Mouse (Mus musculus) adrenal gland, adult (tissue): ENCODE results near the gene Mfn1.

Experiments used
- DNase-seq, 2 experiments: peaks; one replicate each; pipeline ENCODE4 v3.0.0; 2022 to 2023; ENCODE audit warnings: low spot score in 1 of 2; ENCODE audit not compliant: inconsistent age in 2 of 2

Gene Mfn1

DNA sequence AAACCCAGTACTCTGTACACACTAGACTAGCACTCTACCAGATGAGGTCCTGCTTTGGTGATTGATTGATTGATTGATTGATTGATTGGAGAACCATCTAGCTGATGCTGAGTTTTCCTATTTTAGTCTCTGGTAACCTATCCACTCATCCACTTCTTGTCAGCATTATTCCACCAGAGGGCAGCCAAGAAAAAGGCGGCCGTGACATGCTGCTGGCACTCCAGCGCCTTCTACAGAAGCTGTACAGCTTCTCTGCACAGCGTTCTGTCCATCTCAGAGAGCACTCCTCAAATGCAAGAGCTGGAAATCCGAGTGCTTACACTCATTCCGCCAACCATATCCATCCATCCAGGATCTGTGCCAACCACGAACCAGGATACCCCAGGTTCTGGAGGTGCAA is 81.3 kb downstream of the Mfn1 start:
- peak; percentile 65 to 88 for DNase-seq

DNA sequence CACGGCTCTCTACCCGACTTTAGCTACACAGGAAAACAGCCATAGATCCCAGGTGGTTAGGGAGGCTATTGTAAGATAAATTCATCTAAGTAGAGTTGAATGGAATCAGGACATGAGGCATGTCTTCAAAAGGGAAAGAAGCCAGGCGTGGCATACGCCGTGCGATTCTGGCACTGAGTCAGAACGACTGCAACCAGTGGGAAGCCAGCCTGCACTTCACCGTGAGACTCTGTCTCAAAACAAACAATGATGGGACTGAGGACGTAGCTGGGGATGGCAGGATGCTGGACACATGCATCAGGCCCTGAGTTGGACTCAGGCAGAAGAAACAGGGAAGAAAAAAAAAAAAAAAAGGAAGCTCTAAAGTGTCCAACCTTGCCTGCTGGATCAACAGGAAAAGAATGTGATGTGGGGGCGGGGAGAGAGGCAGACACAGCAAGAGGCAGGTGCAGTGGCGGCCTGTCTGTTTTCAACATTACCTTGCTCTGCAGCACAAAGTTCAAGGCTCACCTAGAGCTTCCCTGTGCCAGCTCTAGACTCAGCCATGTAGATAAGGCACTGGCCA is 82.4 kb downstream of the Mfn1 start:
- peak; percentile 12 to 30 for DNase-seq

DNA sequence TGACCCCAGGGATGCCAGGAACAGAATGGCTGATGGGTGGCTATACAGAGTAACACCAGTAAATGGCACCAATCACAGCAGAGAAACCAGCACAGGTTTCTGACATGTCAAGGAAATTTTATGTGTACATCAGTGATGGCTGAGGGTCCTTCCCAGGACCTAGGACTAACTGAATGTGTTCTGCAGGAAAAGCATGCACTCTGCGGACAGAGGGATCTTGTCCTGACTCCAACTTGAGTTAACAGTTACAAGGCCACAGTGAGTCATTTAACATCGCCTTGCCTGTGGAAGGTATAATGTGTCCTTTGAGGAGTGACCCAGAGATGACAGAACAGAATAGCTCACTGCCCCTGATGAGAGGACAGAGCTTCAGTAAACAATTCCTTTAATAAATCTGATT is 85.5 kb downstream of the Mfn1 start:
- DNase-seq, result peak; percentile 55 to 68

DNA sequence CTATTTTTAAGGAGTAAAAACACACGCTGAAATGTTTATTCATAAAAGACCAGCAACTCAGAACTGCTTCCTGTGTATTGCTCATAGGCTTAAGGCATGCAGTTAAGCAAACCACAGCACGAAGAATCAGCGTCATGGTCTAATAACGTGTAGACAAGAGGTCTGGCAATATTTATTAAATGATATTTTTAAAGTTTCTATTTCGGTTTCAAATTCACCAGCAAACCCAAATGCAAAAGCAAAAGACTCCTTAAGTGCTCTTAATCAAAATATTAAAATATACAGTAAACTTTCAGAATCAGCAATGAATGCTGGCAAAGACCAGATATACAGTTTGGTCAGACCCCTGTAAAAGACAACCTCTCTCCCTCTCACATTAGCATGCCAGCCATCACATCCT is 86.1 kb downstream of the Mfn1 start:
- peak in 1 of 2 experiments; percentile 57 for DNase-seq

DNA sequence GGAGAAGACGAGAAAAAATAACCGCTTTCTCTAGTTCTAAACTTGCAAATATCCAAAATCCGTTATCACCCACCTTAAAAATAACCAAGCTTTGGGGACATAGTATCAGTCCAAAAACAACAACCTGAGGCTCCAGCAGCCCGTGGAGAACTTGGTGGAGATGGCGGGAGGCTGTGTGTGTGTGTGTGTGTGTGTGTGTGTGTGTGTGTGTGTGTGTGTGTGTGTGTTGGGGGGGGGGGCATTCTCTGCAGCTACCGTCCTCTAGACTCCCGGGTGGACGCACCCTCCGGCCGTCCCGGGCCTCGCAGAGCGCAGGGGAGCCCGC is 86.7 kb downstream of the Mfn1 start:
- DNase-seq, result no peak

DNA sequence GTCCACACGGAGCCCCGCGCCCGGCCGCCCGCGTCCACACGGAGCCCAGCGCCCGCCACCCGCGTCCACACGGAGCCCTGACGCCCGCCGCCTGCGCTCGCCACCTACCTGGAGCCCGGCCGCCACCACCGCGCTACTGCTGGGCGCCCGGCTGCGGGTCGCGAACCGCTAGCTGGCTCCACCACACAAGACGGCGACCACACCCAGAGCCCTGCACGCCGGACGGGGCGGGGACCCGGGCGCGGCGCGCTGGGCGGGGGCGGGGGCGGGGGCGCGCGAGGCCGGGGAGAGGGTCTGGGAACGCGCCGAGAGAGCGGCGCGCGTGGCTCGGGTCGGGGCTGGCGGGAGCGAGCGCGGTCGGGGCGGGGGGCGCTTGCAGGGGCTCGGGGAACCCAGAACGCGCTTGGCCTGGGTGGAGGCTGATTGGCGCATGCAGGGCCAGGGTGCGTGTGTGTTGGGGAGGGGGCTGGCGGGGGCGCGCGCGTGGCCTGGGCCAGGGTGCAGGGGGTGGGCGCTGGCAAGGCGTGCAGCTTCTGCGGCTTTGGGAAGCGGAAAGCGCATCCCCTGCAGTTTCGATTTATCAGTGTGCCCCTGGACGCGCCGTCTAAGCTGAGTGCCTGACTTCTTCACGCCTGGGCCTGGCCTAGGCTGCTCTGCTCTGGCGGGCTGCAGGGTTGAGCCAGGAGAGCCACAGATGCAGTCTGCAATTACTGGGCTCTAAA is 87.2 kb downstream of the Mfn1 start, which contains the start of gene Gnb4:
TSS of gene Gnb4 (minus strand) at position 255 of the 722 bp plus-strand sequence.
- DNase-seq, result peak; percentile 56 to 78

DNA sequence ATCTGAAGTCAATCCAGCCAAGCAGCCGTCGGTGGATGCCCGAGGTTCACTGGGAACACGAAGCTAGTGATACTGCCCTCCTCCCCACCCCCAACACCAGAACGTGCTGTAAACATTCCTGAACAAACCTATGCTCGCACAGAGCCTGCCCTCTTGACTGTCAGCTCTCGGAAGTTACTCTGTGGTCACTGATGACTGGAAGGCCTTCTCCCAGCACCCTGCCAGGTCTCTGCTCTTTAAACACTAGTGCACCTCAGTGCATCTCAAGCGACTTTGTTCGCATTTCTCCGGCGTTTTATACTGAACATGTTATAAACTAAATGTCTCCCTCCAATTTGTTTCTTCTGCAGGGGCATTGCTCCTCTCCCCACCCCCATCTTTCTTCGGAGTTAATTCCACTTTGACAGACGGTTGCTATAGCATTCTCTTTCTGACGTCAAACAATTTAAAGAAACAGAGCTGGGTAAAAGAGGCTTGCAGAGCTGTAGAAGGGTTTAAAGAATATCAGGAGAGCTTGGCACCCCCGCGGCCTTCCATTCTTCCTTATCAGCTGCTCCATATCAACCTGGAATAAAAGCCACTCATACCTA is 87.9 kb downstream of the Mfn1 start:
- peak in 1 of 2 experiments; percentile 49 for DNase-seq

DNA sequence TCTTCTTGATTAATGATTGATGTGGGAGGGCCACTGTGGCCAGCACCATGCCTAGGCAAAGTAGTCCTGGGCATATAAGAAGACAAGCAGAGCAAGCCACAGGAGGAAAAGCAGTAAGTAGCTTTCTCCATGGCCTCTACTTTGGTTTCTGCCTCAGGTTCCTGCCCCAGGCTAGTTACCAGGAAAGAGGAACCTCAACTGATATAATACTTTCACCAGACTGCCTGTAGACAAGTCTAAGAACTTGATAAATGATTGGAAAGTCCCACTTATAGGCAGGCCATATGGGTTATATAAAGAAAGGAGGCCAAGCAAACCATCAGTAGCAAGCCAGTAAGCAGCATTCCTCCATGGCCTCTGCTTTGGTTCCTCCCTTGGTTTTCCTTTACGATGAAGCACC is 92.4 kb downstream of the Mfn1 start:
- DNase-seq, result no peak

DNA sequence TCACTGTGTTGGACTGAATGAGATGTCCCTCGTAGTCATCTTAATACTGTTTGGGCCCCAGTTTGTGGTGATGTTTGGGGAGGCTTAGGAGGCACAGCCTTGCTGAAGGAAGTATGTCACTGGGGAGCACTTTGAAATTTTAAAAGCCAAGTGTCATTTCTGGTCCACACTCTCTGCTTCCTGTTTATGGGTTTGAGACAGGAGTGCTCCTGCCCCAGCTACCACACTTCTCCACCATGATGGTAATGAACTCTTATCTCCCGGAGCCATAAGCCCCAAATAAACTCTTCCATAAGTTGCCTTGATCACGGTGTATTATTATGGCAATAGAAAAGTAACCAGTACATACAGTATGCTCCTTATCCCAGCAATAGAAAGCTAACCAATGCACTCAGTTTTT is 92.8 kb downstream of the Mfn1 start:
- DNase-seq, result no peak

DNA sequence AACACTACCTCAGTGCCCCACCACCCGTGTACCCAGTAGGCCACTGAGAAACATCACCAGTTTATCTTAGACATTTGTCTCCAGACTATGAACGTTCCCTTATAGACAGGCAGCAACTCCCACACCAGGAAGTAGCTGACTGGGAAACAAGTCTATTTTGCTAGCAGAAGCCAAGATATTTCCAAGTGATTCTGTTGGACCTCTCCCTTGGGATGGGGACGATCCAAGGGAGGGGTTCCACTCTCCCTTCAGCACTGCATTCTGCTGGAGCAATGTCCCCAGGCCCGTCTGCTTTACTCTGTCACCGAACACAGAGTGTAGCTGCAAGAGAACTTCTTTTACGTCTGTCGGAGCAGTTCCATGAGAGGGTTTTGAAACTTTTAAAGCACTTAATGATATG is 98.9 kb downstream of the Mfn1 start:
- DNase-seq, result no peak
